Mouse (Mus musculus): ENCODE measurements around the gene Klc1. TPM values are rescaled to one million over a fixed set of nuclear protein-coding genes. Genes with fewer than 3 reads are reported as not detected.

Gene Klc1
- polyA plus RNA-seq, 1 experiment from 2014 or later: 98.0 TPM

DNA sequence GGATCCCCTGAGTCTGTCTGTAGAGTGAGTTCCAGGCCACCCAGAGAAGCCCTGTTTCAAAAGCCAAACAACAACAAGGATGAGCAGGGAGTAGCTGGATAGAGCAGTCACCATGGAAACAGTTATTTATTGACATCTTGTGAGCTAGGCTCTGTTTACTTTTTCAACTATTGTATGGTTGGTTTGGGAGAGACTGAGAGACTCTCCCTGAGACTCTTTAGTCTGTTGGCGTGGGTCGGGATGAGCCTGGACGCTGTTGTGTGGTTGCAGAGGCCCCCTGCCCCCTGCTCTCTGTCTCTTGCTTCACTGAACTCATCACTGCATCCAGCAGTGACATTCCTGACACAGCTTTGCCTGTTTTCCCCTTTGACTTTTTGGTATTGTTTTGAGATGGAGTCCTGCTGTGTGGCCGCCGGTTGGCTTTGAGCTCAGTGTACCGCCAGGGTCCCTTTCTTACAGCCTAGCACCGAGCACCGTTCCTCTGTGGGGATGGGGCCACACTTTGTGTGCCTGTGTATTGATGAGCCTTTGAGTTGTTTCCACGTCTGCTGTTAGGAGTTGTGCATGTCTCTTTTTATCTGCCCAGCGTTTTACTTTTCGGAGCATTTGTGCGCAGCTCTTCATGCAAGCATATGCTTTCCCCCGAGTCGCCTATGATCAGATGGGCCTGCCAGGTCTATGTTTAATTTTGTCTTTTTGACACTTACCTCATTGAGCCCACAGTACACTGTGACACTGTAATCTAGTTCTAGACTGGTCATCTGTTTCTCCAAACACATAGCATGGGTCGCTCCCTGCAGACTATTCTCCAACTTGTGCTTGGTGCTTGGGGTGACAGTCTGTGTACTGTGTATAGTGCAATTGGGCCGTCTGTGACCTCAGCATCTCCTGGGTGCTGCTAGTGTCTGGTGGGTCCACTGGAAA lies 7.9 kb downstream of the Klc1 start:
- no peak for DNase-seq (ENCODE audit: low spot score)
- peaks cover 7% of the 10 kb centered on the region; the same call in 1 of the 2 replicates for H3K4me1 ChIP-seq
- no peaks in the 10 kb centered on the region for H3K9me3 ChIP-seq (replicated peaks)
- H3K27me3 ChIP-seq (ENCODE audit: low read depth, poor library complexity, severe bottlenecking): no peaks in the 10 kb centered on the region
- no peak overlapping the region for H3K4me3 ChIP-seq
- WGBS: 66% methylated on average over 16 of the region's 16 CpGs
- H3K36me3 ChIP-seq: peaks cover 43% of the 10 kb centered on the region
- H3K27ac ChIP-seq: no peak overlapping the region

DNA sequence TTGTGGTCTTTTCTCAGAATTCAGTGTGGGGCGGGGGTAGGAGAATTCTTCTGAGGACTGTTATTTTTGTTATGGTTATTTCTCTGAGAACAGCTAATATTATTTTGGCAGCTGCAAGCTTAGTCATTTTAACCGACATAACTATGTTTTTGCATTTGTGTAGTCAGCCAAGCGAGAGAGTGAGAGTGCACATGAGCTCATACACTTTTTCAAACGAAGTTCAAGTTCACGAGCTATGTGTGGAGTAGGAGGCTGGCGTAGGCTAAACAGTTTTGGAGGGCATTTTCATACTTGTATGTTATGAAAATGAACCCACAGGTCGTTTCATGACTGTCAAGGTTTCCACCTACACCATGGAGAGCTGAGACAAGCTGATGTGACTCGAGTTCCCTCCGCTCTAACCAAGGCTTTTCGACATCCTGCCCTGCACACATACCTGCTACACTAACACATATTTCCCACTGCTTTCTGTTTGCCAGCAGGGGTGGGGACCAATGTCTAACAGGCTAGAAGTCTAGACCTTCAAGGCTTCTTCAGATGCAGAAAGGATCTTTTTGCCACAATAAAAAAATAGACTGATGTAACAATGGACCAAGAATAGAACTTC lies 9.8 kb downstream of the Klc1 start:
- no peak overlapping the region for H3K4me3 ChIP-seq
- WGBS: 94% methylated on average over 10 of the region's 10 CpGs
- H3K36me3 ChIP-seq: peaks cover 49% of the 10 kb centered on the region
- H3K27ac ChIP-seq: no peak overlapping the region
- H3K4me1 ChIP-seq: peaks cover 7% of the 10 kb centered on the region; the same call in 1 of the 2 replicates
- H3K27me3 ChIP-seq (ENCODE audit: low read depth, poor library complexity, severe bottlenecking): no peaks in the 10 kb centered on the region
- no peak for DNase-seq (ENCODE audit: low spot score)
- no peaks in the 10 kb centered on the region for H3K9me3 ChIP-seq (replicated peaks)

DNA sequence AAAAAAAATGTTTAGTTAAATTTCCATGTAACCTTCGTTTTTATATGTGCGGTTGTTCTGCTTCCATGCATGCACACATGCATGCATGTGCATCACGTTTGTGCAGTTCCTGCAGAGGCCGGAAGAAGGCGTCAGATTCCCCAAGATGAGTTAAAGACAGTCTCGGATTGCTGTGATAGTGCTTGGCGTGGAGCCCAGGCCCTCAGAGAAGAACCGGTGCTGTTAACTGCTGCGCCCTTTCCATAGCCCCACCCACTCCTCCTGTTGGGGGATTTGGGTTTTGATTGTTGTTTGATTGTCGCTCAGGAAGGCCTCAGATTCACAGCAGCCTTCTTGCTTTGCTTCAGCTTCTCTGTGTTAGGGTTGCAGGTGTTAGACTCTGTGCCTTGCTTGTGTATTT lies 10.7 kb downstream of the Klc1 start:
- Histone ChIP-seq H3K4me1 (peaks cover 7% of the 10 kb centered on the region; the same call in 1 of the 2 replicates), H3K4me3 (no peak overlapping the region), H3K27ac (no peak overlapping the region), H3K27me3 (ENCODE audit: low read depth, poor library complexity, severe bottlenecking) (no peaks in the 10 kb centered on the region), H3K9me3 (replicated peaks) (no peaks in the 10 kb centered on the region), H3K36me3 (peaks cover 50% of the 10 kb centered on the region)
- 51% methylated on average over 10 of the region's 10 CpGs for WGBS
- DNase-seq (ENCODE audit: low spot score): no peak

DNA sequence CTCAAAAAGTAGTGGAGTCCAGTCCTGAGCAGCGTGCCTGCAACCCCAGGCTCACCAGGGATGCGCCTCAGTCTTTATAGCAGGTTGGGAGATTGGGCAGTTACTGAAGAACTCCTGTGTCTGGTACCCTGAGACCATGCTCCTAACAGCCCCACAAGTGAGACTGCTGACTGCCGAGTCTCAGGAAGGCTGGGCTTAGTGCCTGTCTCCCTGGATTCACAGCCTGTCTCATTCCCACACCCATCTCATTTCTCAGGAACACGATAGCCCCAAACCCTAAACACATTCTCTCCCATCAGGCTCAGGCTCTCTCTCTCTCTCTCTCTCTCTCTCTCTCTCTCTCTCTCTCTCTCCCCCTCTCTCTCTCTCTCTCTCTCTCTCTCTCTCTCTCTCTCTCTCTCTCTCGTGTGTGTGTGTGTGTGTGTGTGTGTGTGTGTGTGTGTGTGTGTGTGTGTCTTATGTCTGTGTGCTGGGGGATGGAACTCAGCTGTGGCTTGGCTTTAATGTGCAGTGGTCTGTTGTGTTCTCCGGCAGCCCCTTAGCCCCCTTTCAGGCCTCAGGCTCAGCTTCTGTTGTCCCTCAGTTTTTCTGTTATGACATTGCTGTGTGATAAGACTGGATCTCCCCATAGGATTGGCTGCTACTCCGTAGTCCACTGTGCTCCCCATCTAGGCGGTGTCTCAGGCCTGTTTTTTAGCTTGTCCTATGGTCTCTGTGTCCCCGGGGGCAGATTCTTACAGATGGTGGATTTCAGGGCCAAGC lies 11.3 kb downstream of the Klc1 start:
- H3K27me3 ChIP-seq (ENCODE audit: low read depth, poor library complexity, severe bottlenecking): no peaks in the 10 kb centered on the region
- WGBS: 74% methylated on average over 8 of the region's 9 CpGs
- no peak for DNase-seq (ENCODE audit: low spot score)
- H3K4me3 ChIP-seq: no peak overlapping the region
- H3K27ac ChIP-seq: no peak overlapping the region
- H3K36me3 ChIP-seq: peaks cover 57% of the 10 kb centered on the region
- H3K9me3 ChIP-seq (replicated peaks): no peaks in the 10 kb centered on the region
- H3K4me1 ChIP-seq: peaks cover 7% of the 10 kb centered on the region; the same call in 1 of the 2 replicates

DNA sequence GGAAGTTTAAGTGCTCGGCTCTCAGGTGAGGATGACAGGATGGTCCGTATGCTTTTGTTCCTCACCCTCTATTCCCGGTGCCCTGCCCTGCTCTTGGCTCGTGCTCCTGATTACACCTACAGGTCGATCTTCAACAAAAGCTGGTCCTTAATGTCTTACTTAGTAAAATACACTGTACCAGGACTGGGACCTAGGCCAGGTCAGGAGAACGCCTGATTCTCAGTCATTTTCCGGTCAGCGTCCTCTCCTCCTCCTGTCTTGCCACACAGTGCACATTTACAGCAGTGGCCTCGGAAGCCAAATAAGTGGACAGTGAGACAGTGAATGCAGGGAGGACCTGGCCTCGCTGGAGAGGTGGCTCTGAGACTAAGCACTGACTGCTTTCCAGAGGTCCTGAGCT lies 12.0 kb downstream of the Klc1 start:
- Histone ChIP-seq H3K4me3 (no peak overlapping the region), H3K9me3 (replicated peaks) (no peaks in the 10 kb centered on the region), H3K4me1 (peaks cover 7% of the 10 kb centered on the region; the same call in 1 of the 2 replicates), H3K27ac (no peak overlapping the region), H3K27me3 (ENCODE audit: low read depth, poor library complexity, severe bottlenecking) (no peaks in the 10 kb centered on the region), H3K36me3 (peaks cover 63% of the 10 kb centered on the region)
- 92% methylated on average over 10 of the region's 10 CpGs for WGBS
- no peak for DNase-seq (ENCODE audit: low spot score)

DNA sequence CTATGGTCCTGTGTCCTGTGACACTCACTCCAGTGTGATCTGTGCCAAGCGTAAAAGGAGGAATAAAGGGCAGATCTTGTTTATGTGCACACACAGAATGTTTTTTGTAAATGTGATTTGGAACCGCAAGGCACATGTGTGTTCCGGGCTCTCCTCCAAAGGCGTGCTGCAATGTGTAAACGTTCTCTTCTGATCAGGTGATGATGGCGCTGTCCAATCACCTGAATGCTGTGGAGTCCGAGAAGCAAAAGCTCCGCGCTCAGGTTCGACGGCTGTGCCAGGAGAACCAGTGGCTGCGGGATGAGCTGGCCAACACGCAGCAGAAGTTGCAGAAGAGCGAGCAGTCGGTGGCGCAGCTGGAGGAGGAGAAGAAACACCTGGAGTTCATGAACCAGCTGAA lies 15.5 kb downstream of the Klc1 start:
- Histone ChIP-seq H3K27me3 (ENCODE audit: low read depth, poor library complexity, severe bottlenecking) (no peaks in the 10 kb centered on the region), H3K9me3 (replicated peaks) (no peaks in the 10 kb centered on the region), H3K36me3 (peaks cover 79% of the 10 kb centered on the region), H3K4me1 (peaks cover 6% of the 10 kb centered on the region; the same call in 1 of the 2 replicates), H3K4me3 (no peak overlapping the region), H3K27ac (no peak overlapping the region)
- WGBS: 90% methylated on average over 16 of the region's 16 CpGs
- DNase-seq (ENCODE audit: low spot score): no peak

DNA sequence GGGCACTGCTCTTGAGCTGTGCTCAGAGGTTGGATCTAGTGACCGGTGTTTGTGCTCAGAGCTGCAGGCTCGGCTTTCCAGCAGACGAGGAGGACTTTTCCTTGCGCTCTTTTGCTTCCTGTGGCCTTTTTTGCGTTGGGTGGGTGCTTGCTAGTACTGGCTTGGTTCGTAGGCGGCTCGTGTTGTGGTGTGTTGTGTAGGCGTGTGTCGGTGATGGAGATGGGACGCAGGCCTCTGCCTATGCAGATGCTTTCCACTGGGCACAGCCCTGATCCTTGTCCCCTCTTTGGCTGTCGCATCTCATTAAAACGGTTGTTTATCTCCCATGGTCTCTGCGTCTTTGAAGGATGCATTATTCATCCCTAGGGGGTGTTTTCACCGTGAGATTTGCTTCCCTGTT lies 16.2 kb downstream of the Klc1 start:
- Histone ChIP-seq H3K27me3 (ENCODE audit: low read depth, poor library complexity, severe bottlenecking) (no peaks in the 10 kb centered on the region), H3K9me3 (replicated peaks) (no peaks in the 10 kb centered on the region), H3K4me1 (no peaks in the 10 kb centered on the region), H3K4me3 (no peak overlapping the region), H3K36me3 (peaks cover 86% of the 10 kb centered on the region), H3K27ac (no peak overlapping the region)
- DNase-seq (ENCODE audit: low spot score): no peak
- WGBS: 84% methylated on average over 15 of the region's 15 CpGs

DNA sequence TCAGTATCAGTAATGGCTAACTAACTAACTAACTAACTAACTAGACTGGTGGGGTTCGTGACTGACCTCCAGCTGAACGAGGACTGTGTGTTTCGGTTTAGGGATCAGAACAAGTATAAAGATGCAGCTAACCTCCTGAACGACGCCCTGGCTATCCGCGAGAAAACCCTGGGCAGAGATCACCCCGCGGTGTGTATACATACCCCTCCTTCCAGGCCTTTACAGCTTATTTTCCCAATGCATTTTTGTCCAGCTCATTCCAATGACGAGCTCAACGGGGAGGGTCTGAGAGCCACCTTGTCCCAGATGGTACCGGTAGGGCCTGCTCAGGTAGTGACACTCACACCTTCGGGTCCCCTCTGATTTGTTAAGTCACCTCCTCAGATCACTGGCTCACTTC lies 19.3 kb downstream of the Klc1 start:
- Histone ChIP-seq H3K4me3 (no peak overlapping the region), H3K4me1 (0 out of 2 replicates have a peak, but pooled peaks cover 3% of the 10 kb centered on the region), H3K27ac (no peak overlapping the region), H3K9me3 (replicated peaks) (no peaks in the 10 kb centered on the region), H3K27me3 (ENCODE audit: low read depth, poor library complexity, severe bottlenecking) (no peaks in the 10 kb centered on the region), H3K36me3 (peaks cover 98% of the 10 kb centered on the region)
- DNase-seq (ENCODE audit: low spot score): no peak
- 93% methylated on average over 13 of the region's 13 CpGs for WGBS

DNA sequence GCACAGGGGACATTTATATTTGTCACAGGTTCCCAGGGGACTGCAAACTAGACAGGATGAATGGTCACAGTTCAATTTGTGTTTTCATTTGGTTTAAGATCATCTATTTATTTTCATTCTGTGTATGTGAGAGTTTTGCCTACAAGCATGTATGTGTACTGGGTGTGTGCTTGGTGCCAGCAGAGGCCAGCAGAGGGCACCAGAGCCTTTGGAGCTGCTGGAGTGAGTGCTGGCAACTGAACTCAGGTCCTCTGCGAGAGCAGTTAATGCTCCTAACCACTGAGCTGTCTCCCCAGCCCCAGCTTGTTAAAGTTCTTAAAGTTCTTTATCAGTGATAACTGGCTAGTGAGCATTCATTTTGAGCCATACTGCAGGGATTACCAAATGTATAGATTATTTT lies 20.9 kb downstream of the Klc1 start:
- Histone ChIP-seq H3K36me3 (peaks cover 98% of the 10 kb centered on the region), H3K4me3 (no peak overlapping the region), H3K27me3 (ENCODE audit: low read depth, poor library complexity, severe bottlenecking) (no peaks in the 10 kb centered on the region), H3K27ac (no peak overlapping the region), H3K4me1 (0 out of 2 replicates have a peak, but pooled peaks cover 3% of the 10 kb centered on the region), H3K9me3 (replicated peaks) (no peaks in the 10 kb centered on the region)
- no peak for DNase-seq (ENCODE audit: low spot score)
- WGBS: 97% methylated on average over 1 of the region's 1 CpGs

DNA sequence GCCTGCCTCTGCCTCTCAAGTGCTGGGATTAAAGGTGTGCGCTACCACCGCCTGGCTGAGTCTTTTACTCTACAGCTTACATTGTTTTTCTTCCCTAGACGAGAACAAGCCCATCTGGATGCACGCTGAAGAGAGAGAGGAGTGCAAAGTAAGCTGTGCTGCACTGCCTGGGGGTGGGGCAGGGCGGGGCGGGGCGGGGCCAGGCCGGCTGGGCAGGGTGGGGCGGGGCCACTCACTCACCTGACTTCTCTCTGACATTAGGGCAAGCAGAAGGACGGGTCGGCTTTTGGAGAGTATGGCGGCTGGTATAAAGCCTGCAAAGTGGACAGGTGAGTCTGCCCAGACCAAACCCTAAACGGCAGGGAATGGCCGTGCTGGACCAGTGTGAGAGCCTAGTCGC lies 26.5 kb downstream of the Klc1 start:
- 62% methylated on average over 15 of the region's 15 CpGs for WGBS

DNA sequence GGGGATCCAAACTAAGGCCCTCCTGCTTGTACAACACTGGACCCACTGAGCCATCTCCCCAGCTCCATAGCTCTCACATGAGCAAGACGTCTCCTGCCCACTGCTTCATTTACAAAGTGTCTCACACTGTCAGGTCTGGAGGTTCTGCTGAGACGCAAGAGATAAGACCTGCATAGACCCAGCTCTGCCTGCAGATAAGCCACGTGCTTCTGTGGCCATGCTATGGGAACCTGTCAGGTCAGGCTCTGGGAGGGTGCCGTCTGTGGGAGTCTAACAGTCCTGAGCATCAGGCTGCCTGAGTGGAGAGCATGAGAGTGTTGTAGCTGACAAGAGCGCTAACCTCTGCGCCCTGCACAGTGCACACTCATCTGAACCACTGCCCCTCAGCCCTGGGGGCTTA lies 28.4 kb downstream of the Klc1 start:
- 90% methylated on average over 6 of the region's 6 CpGs for WGBS
- H3K36me3 ChIP-seq: peaks cover 99% of the 10 kb centered on the region

More for the DNA sequence above, 26.5 kb downstream of the Klc1 start:
- no peaks in the 10 kb centered on the region for H3K9me3 ChIP-seq (replicated peaks)
- H3K4me1 ChIP-seq: 0 out of 2 replicates have a peak, but pooled peaks cover 3% of the 10 kb centered on the region
- no peak overlapping the region for H3K4me3 ChIP-seq
- DNase-seq (ENCODE audit: low spot score): no peak
- no peak overlapping the region for H3K27ac ChIP-seq
- no peaks in the 10 kb centered on the region for H3K27me3 ChIP-seq (ENCODE audit: low read depth, poor library complexity, severe bottlenecking)
- peaks cover 99% of the 10 kb centered on the region for H3K36me3 ChIP-seq

DNA sequence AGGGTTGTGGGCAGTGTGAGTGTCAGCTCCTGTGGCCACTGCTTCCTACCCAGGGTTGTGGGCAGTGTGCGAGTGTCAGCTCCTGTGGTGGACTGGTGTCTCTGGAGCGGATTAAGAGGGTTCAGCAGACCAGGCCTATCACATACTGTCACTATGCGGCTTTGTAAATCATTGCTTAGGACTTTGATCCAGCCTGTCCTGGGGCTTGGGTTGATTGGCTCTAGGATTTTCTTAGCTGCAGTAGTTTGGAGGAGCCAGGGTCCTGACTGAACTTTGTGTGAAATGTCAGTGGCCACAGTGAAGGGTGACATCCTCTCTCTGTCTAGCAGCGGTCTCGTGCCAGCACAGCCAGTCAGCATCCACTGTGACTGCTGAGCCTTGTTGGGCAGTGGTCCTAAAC lies 31.4 kb downstream of the Klc1 start:
- 92% methylated on average over 5 of the region's 5 CpGs for WGBS
- H3K4me1 ChIP-seq: no peaks in the 10 kb centered on the region
- no peak overlapping the region for H3K4me3 ChIP-seq

More for the DNA sequence above, 28.4 kb downstream of the Klc1 start:
- no peaks in the 10 kb centered on the region for H3K27me3 ChIP-seq (ENCODE audit: low read depth, poor library complexity, severe bottlenecking)
- no peak overlapping the region for H3K4me3 ChIP-seq
- H3K27ac ChIP-seq: no peak overlapping the region
- H3K9me3 ChIP-seq (replicated peaks): no peaks in the 10 kb centered on the region
- H3K4me1 ChIP-seq: 0 out of 2 replicates have a peak, but pooled peaks cover 3% of the 10 kb centered on the region
- DNase-seq (ENCODE audit: low spot score): no peak

More for the DNA sequence above, 31.4 kb downstream of the Klc1 start:
- peaks cover 100% of the 10 kb centered on the region for H3K36me3 ChIP-seq
- H3K27me3 ChIP-seq (ENCODE audit: low read depth, poor library complexity, severe bottlenecking): no peaks in the 10 kb centered on the region
- H3K9me3 ChIP-seq (replicated peaks): no peaks in the 10 kb centered on the region
- H3K27ac ChIP-seq: no peak overlapping the region
- DNase-seq (ENCODE audit: low spot score): no peak

Measured in limb, embryonic 10.5 days (tissue).